Mouse (Mus musculus) Muller cell, postnatal 12 days (primary cell): ENCODE measurements at regions not wholly inside any gene's neighbourhood (a gene's known extent, or its start where the extent isn't known, plus 50 kb on each side); places are given as distances from the start of the nearest gene placed in this dataset.
A peak's percentile ranks its signal among the peaks of the same experiment; 100 is the strongest.

ENCODE experiments used
- DNase-seq: peaks from one replicate; pipeline ENCODE4 v3.0.0-alpha.2; 2015; ENCODE audit errors: inconsistent ontology term

- DNase-seq: no peak
These were observed 384.4 kb downstream of the Zfp536 start for GRCm38 (mm10) chr7:37388843-37389702.

GRCm38 (mm10) chr7:37389703-37390087 is 383.7 kb downstream of the Zfp536 start:
- DNase-seq: no peak

DNA sequence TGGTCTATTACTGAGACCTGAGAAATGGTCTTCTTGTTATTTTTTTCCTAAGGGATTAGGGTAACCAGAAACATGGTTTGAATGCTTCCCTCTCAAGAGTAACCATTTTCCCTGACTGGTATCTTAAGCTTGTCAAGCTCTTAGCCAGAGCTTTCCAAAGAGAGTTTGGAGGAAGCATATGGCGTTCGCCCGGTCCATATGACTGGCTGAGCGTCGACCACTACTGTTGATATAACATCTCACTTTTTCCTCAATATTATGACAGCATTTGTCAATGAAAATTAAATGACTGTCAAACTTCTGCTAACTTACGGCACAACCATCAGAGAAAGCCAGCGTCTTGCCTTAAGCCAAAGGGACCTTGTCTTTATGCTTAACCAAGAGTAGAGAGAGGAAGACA is 383.2 kb downstream of the Zfp536 start:
- DNase-seq: no peak

DNA sequence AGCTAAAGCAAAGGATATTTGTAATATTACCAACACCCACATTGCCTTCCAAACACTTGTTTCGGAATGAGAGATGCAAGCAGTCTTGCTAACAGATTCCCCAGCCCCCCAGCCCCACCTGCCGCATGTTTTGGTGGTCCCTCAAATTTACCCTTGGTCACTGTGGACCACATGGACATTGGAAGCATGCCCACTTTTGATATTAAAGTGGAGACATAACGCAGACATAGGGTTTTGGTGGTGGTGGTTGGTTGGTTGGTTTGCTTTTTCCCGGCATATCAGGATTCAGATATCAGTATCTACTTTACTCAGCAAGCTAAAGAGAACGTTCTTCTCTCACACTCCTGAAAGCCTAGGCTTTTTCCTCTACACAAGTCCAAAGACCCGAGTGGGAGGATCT is 381.3 kb downstream of the Zfp536 start:
- no peak for DNase-seq

DNA sequence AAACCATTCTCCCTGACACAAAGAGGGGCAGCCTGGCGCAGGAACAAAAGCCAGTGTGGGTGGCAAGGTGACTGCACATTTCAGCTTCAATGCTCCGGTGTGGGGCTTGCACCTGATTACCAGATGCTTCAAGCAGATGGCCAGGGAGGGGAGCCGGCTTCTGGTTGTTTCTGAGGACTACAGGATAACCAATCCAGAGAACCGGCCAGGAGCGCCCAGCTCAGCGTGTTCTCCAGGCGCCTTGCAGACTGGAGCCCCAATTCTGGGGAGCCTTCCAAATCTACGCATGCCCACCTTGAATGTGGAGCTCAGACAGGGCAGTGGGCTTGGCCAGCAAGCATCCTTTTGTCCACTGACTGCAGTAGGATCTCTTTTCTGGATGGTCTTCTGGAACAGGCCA is 380.8 kb downstream of the Zfp536 start:
- no peak for DNase-seq

- no peak for DNase-seq
These were observed 380.4 kb downstream of the Zfp536 start for GRCm38 (mm10) chr7:37393071-37393470.

DNA sequence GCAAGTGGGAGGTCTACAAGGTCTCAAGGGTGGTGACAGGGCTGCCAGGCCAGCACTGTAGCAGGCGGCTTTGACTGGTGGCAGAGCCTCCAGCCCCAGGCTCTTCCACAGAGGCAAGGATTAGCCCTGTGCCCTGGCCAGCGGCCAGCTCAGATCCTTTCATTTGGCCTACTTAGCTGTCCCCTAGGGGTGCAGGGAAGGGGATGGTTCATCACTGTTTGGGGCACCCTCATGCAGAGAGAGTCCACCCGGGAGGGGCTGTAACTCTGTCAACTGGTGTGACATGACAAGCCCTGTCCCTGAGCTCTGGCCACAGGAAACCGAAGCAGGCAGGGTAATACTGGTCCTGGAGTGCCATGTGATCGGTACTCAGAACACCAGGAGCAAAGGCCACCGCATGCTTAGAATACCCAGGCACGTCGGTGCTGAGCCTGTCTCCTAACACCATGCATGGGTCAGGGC is 378.4 kb downstream of the Zfp536 start:
- peak; percentile 50 for DNase-seq

GRCm38 (mm10) chr7:37395881-37396513 is 377.4 kb downstream of the Zfp536 start:
- DNase-seq: no peak

DNA sequence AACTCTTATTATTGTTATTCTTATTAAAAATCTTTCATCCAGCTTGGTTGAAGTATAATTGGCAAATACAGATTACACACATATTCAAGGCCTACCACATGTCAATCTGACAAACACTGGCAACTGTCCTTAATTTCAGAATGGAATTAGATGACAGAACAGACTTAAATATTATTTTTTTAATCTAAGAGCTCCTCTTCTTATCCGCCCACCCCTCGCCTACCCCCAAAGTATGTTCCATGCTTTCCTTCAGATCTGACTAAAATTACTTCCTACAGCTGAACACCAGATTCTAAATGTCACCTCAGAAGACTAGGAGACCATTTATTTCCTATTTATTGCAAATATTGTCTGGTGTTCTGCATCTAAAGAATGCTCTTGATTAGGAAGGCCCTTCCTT is 370.0 kb downstream of the Zfp536 start:
- DNase-seq: no peak

DNA sequence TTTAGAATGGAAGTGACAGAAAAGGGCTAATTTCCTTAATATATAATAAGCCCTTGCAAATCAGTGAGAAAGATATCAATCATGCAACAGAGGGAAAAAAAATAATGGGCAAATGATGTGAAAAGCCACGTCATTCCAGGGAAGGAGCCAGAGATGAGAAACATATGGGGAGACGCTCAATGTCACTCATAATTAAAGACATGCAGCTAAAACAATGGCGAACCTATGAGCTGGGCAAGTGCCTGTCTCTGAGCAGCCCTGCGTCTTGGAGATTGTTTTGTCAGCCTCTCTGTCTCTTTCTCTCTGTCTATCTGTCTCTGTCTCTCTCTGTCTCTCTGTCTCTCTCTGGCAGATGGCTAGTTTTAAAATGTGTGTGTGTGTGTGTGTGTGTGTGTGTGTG is 360.1 kb downstream of the Zfp536 start:
- DNase-seq: no peak

- DNase-seq: no peak
These were observed 351.7 kb downstream of the Zfp536 start for GRCm38 (mm10) chr7:37421704-37422103.
